Mouse (Mus musculus): ENCODE measurements at regions not wholly inside any gene's neighbourhood (a gene's known extent, or its start where the extent isn't known, plus 50 kb on each side); places are given as distances from the start of the nearest gene placed in this dataset.
A peak's percentile ranks its signal among the peaks of the same experiment; 100 is the strongest.

DNA sequence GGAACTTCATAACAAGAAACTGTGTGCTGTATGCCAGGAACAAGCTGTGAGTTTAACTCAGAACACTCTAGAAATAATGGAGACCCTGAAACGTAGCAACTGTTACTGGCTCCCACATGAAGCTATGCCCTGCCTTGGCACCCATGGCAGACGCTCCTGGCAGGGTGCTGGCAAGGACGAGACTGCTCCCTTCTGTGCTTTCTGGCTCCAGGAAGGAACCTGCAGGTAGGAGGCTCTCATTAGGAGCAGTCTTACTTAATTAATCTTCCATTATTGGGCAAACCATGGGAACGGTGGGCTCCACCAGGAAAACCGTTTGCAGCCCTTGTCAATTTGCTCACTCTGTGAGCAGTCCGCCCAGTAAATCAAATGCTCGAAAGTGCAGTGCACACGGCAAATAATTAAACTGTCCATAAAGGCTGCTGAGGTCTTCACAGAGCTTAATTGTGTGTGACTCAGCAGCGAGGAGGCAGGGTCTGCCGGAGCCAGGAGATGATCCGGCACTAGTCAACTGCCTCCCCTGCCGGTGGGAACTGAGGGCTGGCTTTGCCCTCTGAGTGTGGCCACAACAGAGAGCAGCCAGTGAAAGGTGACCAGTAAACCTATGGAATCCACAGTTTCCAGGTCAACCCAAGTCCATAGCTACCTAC is 285.2 kb upstream of the Zdhhc25 start:
- ATAC-seq, result no peak

GRCm38 (mm10) chr15:88318048-88318447 is 282.1 kb upstream of the Zdhhc25 start:
- WGBS, result 57% methylated on average over 8 of the region's 8 CpGs
- no peaks in the 10 kb centered on the region for H3K27me3 ChIP-seq (replicated peaks; ENCODE audit: control insufficient read depth, insufficient read depth, low read length)
- H3K9ac ChIP-seq (ENCODE audit: low read depth, low read length), result no peak overlapping the region
- no peaks in the 10 kb centered on the region for H3K9me3 ChIP-seq (ENCODE audit: control insufficient read depth)
- H3K4me2 ChIP-seq (replicated peaks; ENCODE audit: low read depth), result no peak overlapping the region
- no peak overlapping the region for H3K4me3 ChIP-seq (ENCODE audit: low read depth, low read length)
- no peak for TF ChIP-seq CTCF (IDR thresholded peaks at IDR 0.05; ENCODE audit: low read depth)
- no peak overlapping the region for H3K27ac ChIP-seq (ENCODE audit: low read depth, low read length)
- no peaks in the 10 kb centered on the region for H3K4me1 ChIP-seq (replicated peaks; ENCODE audit: control insufficient read depth, insufficient read depth, low read length)
- no peak for ATAC-seq
- no peaks in the 10 kb centered on the region for H3K36me3 ChIP-seq (ENCODE audit: control insufficient read depth, insufficient read depth)

More for the DNA sequence above, 285.2 kb upstream of the Zdhhc25 start:
- Histone ChIP-seq H3K9me3 (ENCODE audit: control insufficient read depth) (no peaks in the 10 kb centered on the region), H3K9ac (ENCODE audit: low read depth, low read length) (no peak overlapping the region), H3K4me1 (replicated peaks; ENCODE audit: control insufficient read depth, insufficient read depth, low read length) (no peaks in the 10 kb centered on the region), H3K27ac (ENCODE audit: low read depth, low read length) (no peak overlapping the region), H3K4me2 (replicated peaks; ENCODE audit: low read depth) (no peak overlapping the region), H3K4me3 (ENCODE audit: low read depth, low read length) (no peak overlapping the region), H3K36me3 (ENCODE audit: control insufficient read depth, insufficient read depth) (no peaks in the 10 kb centered on the region), H3K27me3 (replicated peaks; ENCODE audit: control insufficient read depth, insufficient read depth, low read length) (no peaks in the 10 kb centered on the region)
- TF ChIP-seq CTCF (IDR thresholded peaks at IDR 0.05; ENCODE audit: low read depth), result no peak
- WGBS, result 46% methylated on average over 12 of the region's 12 CpGs

DNA sequence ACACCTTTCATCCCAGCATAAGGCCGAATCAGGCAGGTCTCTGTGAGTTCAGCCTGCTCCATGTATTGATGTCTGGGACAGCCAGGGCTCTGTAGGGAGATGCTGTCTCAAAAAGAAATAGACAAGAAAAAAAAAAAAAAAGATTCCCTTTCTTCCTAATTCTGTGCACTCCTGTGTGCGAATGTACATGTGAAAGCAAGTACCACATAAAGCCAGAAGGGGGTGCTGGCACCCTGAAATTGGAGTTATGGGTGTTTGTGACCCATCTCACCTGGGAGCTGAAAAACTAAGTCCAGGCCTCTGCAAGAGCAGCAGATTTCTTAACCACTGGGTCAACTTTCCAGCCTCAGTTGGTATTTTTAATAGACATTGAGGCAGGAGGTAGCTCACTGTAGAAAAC is 280.6 kb upstream of the Zdhhc25 start:
- no peak overlapping the region for H3K9ac ChIP-seq (ENCODE audit: low read depth, low read length)
- no peaks in the 10 kb centered on the region for H3K27me3 ChIP-seq (replicated peaks; ENCODE audit: control insufficient read depth, insufficient read depth, low read length)
- H3K4me2 ChIP-seq (replicated peaks; ENCODE audit: low read depth), result no peak overlapping the region
- H3K27ac ChIP-seq (ENCODE audit: low read depth, low read length), result no peak overlapping the region
- no peaks in the 10 kb centered on the region for H3K36me3 ChIP-seq (ENCODE audit: control insufficient read depth, insufficient read depth)
- TF ChIP-seq CTCF (IDR thresholded peaks at IDR 0.05; ENCODE audit: low read depth), result peak; percentile 40
- H3K4me3 ChIP-seq (ENCODE audit: low read depth, low read length), result no peak overlapping the region
- no peaks in the 10 kb centered on the region for H3K9me3 ChIP-seq (ENCODE audit: control insufficient read depth)
- WGBS, result 75% methylated on average over 2 of the region's 2 CpGs
- no peak for ATAC-seq
- H3K4me1 ChIP-seq (replicated peaks; ENCODE audit: control insufficient read depth, insufficient read depth, low read length), result no peaks in the 10 kb centered on the region

- no peak overlapping the region for H3K27ac ChIP-seq (ENCODE audit: low read depth, low read length)
- no peaks in the 10 kb centered on the region for H3K9me3 ChIP-seq (ENCODE audit: control insufficient read depth)
- WGBS, result 88% methylated on average over 16 of the region's 16 CpGs
- ATAC-seq, result no peak
- H3K9ac ChIP-seq (ENCODE audit: low read depth, low read length), result no peak overlapping the region
- no peak for TF ChIP-seq CTCF (IDR thresholded peaks at IDR 0.05; ENCODE audit: low read depth)
- H3K4me3 ChIP-seq (ENCODE audit: low read depth, low read length), result no peak overlapping the region
- H3K4me1 ChIP-seq (replicated peaks; ENCODE audit: control insufficient read depth, insufficient read depth, low read length), result no peaks in the 10 kb centered on the region
- no peaks in the 10 kb centered on the region for H3K27me3 ChIP-seq (replicated peaks; ENCODE audit: control insufficient read depth, insufficient read depth, low read length)
- no peaks in the 10 kb centered on the region for H3K36me3 ChIP-seq (ENCODE audit: control insufficient read depth, insufficient read depth)
- no peak overlapping the region for H3K4me2 ChIP-seq (replicated peaks; ENCODE audit: low read depth)
These were observed 276.3 kb upstream of the Zdhhc25 start for GRCm38 (mm10) chr15:88323584-88324375.

DNA sequence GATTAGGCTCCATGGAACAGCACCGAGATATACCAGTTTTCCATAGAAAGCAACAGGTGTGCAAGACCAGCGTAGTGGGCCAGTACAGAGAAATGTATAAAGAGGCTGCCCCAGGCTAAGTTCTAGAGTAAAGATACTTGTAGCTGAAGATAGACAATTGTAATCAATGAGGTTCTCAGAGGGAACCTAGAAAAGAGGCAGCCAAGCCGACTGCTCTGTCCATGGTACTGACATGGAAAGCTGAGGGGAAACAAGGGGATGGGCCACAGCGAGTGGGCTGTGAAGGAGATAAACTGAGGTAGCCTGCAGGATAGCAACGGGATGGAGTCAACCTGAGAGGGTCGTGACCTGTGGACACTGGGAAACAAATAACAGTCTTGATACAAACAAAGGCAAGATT is 275.0 kb upstream of the Zdhhc25 start:
- Histone ChIP-seq H3K9me3 (ENCODE audit: control insufficient read depth) (no peaks in the 10 kb centered on the region), H3K4me3 (ENCODE audit: low read depth, low read length) (no peak overlapping the region), H3K27ac (ENCODE audit: low read depth, low read length) (no peak overlapping the region), H3K27me3 (replicated peaks; ENCODE audit: control insufficient read depth, insufficient read depth, low read length) (no peaks in the 10 kb centered on the region), H3K4me2 (replicated peaks; ENCODE audit: low read depth) (no peak overlapping the region), H3K4me1 (replicated peaks; ENCODE audit: control insufficient read depth, insufficient read depth, low read length) (no peaks in the 10 kb centered on the region), H3K36me3 (ENCODE audit: control insufficient read depth, insufficient read depth) (no peaks in the 10 kb centered on the region), H3K9ac (ENCODE audit: low read depth, low read length) (no peak overlapping the region)
- ATAC-seq, result no peak
- TF ChIP-seq CTCF (IDR thresholded peaks at IDR 0.05; ENCODE audit: low read depth), result no peak
- WGBS, result 55% methylated on average over 6 of the region's 6 CpGs

GRCm38 (mm10) chr15:88353206-88353605 is 246.9 kb upstream of the Zdhhc25 start:
- Histone ChIP-seq H3K9ac (ENCODE audit: low read depth, low read length) (no peak overlapping the region), H3K27me3 (replicated peaks; ENCODE audit: control insufficient read depth, insufficient read depth, low read length) (no peaks in the 10 kb centered on the region), H3K27ac (ENCODE audit: low read depth, low read length) (no peak overlapping the region), H3K4me3 (ENCODE audit: low read depth, low read length) (no peak overlapping the region), H3K4me2 (replicated peaks; ENCODE audit: low read depth) (no peak overlapping the region), H3K36me3 (ENCODE audit: control insufficient read depth, insufficient read depth) (no peaks in the 10 kb centered on the region), H3K9me3 (ENCODE audit: control insufficient read depth) (no peaks in the 10 kb centered on the region), H3K4me1 (replicated peaks; ENCODE audit: control insufficient read depth, insufficient read depth, low read length) (no peaks in the 10 kb centered on the region)
- no peak for TF ChIP-seq CTCF (IDR thresholded peaks at IDR 0.05; ENCODE audit: low read depth)
- ATAC-seq, result no peak
- 82% methylated on average over 2 of the region's 2 CpGs for WGBS

Measured in intestine, postnatal 0 days (tissue).